Mouse (Mus musculus) heart, adult 2 months (tissue): ENCODE data around the gene Rab11fip5. TPM values are rescaled to one million over a fixed set of nuclear protein-coding genes. Genes with fewer than 3 reads are reported as not detected.
A peak's percentile ranks its signal among the peaks of the same experiment; 100 is the strongest.

Source experiments
- DNase-seq, 2 experiments: peaks; one replicate each; pipeline ENCODE4 v3.0.0; 2021
- H3K27ac ChIP-seq: fragments of 200-600 bp; 2 replicates; pipeline ENCODE4 v1.8.1; 2022
- H3K27me3 ChIP-seq: fragments of 200-500 bp; 2 replicates; pipeline ENCODE4 v1.6.1; 2012; ENCODE audit warnings: mild to moderate bottlenecking, low read length, inconsistent platforms, mixed read lengths; ENCODE audit not compliant: control insufficient read depth, insufficient read depth
- H3K36me3 ChIP-seq: fragments of 200-500 bp; 2 replicates; pipeline ENCODE4 v1.6.1; 2012; ENCODE audit warnings: low read length, inconsistent platforms; ENCODE audit not compliant: control insufficient read depth, insufficient read depth
- H3K4me1 ChIP-seq: fragments of 200-500 bp; 2 replicates; pipeline ENCODE4 v1.6.1; 2011; ENCODE audit warnings: low read length; ENCODE audit not compliant: control insufficient read depth, insufficient read depth
- H3K4me3 ChIP-seq: fragments of 200-600 bp; 2 replicates; pipeline ENCODE4 v1.8.1; 2022
- H3K79me2 ChIP-seq: fragments of 200-500 bp; replicated peaks from 2 replicates; pipeline ENCODE4 v1.6.1; 2012; ENCODE audit warnings: mild to moderate bottlenecking, inconsistent platforms, low read length, moderate library complexity, mixed read lengths; ENCODE audit not compliant: control insufficient read depth, insufficient read depth
- H3K9ac ChIP-seq: fragments of 200-500 bp; 2 replicates; pipeline ENCODE4 v1.6.1; 2012; ENCODE audit warnings: low read depth, mild to moderate bottlenecking, control low read depth, inconsistent platforms, low read length, mixed read lengths
- CTCF ChIP-seq: fragments of 200-600 bp; IDR thresholded peaks from 2 replicates; pipeline ENCODE4 v1.8.1; 2022; ENCODE audit warnings: antibody characterized with exemption, mild to moderate bottlenecking, moderate library complexity
- EP300 ChIP-seq: fragments of 200-500 bp; IDR thresholded peaks from 2 replicates; pipeline ENCODE4 v1.6.1; 2011; ENCODE audit warnings: low read depth, low read length, control low read depth; ENCODE audit not compliant: insufficient read depth
- POLR2A ChIP-seq: fragments of 200-500 bp; IDR thresholded peaks from 2 replicates; pipeline ENCODE4 v1.6.1; 2011; ENCODE audit warnings: mild to moderate bottlenecking, low read depth, low read length, control low read depth; ENCODE audit not compliant: insufficient read depth
- WGBS: fragments of 180-500 bp; shearing (Covaris S2); methylation state at CpG from one replicate; pipeline ENCODE4 v1.1.7; 2018; 5-methylcytosine and 5-hydroxymethylcytosine counted together
- intact Hi-C: fragments of 180-260 bp; cut with DNase I; formaldehyde crosslinking; loops from one replicate; pipeline ENCODE4 v1.15.1; 2025
- polyA plus RNA-seq: library from polyadenylated mRNA; depleted of rRNA; stranded (reverse); fragments of >200 nt; gene quantifications from 2 replicates; pipeline ENCODE4 v1.2.3, GENCODE M21; 2012
- total RNA-seq, 2 experiments: library from RNA; stranded (reverse); gene quantifications; 2 replicates each; pipeline ENCODE4 v1.2.3; 2021

Gene Rab11fip5
- total and polyA plus RNA-seq, 3 experiments: 41.6 to 73.9 (median 59.3) TPM

DNA sequence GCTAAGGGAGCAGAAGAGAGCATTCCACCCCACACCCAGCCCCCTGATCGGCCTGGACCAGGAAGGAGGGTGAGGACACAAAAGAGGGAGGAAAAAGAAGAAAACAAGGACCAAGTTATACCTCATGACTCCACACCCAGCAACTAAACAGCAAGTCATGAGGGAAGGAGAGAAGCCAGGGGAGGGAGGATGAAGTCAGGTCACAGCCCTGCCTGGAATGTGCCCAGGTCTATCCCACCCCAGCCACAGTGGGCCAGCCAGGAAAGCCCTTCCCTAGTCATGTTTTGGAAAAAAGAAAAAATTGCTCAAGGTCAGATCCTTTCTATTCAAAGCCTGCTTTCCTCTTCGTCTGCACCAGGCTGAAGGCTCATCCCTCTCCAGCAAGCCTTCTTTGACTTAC is 1.9 kb downstream of the Rab11fip5 start:
- Histone ChIP-seq H3K4me1 (peaks cover 42% of the 10 kb centered on the region), H3K9ac (peak overlapping the region; percentile 91), H3K27ac (peak overlapping the region; percentile 96), H3K79me2 (peaks cover 4% of the 10 kb centered on the region; the same call in 1 of the 2 replicates), H3K4me3 (peak overlapping the region; percentile 80), H3K36me3 (peaks cover 9% of the 10 kb centered on the region), H3K27me3 (no peaks in the 10 kb centered on the region)
- TF ChIP-seq EP300 (peak; percentile 47; the same call in 1 of the 2 replicates), POLR2A (0 out of 2 replicates have a peak, but pooled peaks have one; percentile 12), CTCF (no peak)
- intact Hi-C loops: no loop called here
- DNase-seq: peak in 1 of 2 experiments; percentile 66
- 4% methylated on average over 2 of the region's 2 CpGs for WGBS

DNA sequence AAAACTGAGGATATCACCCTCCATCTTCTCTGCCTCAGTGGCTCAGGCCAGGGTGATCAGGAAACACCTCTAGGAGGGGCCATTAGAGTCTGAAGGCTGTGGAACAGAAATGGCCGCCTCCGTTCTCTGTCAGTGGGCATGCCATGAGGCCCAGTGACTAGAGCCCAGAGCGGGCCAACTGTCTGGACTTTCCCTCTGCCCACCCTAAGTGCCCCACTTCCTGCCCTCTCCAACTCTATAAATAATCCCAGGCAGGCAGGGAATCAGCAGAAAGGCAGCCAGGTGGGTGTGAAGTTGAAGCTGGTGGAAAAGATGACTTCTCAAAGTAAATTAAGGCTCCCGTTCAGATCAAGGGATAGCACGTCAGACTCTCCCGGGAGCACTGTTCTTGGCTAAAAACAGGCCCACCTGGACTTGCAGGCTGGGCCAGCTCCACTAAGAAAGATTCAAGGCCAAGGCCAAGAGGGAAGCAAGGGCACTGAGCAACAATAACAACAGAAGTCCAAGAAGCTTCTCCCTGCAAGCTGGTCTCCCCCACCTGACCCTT is 2.5 kb downstream of the Rab11fip5 start:
- peaks cover 4% of the 10 kb centered on the region; the same call in 1 of the 2 replicates for H3K79me2 ChIP-seq
- no peaks in the 10 kb centered on the region for H3K27me3 ChIP-seq
- intact Hi-C loops: no loop called here
- 16% methylated on average over 6 of the region's 6 CpGs for WGBS
- peaks cover 14% of the 10 kb centered on the region for H3K36me3 ChIP-seq
- TF ChIP-seq POLR2A (no peak), EP300 (no peak), CTCF (no peak)
- peak; percentile 50 to 55 for DNase-seq
- peak overlapping the region; percentile 96 for H3K27ac ChIP-seq
- peak overlapping the region; percentile 80 for H3K4me3 ChIP-seq
- peak overlapping the region; percentile 91 for H3K9ac ChIP-seq
- peaks cover 47% of the 10 kb centered on the region for H3K4me1 ChIP-seq

DNA sequence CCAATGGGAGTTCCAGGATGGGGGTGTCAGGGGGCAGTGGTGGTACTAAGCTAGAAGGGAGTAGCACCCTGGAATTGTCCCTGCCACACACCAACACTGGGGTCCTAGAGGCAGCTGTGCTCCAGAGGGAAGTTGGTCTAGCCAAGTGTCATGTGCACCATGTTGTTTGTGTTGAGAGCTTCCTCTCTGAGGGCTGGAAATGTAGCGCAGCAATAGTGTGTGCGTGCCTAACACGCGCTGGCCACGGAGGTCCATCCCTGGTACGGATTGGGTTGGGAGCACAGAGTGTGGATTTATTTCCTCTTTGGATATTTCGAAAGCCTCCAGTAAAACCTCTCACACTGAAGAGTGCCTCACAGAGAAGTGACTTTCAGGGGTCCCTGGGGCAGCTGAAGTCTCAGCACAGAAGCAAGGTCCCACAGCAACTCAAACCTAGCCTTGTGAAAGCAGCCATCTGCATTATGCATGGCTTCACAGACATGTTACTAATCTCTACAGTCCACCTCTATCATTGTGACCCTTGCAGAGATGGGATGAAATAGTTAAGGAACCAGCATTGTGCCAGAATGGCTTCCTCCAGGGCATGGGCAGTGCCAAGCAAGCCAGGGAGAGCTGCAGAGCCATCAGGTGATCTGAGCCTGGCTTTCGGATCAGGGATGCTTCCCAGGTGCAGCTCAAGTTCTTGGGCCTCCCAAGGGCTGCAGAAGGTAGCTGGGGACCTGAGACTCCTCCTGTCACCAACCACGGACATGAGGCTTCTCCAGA is 3.6 kb downstream of the Rab11fip5 start:
- Histone ChIP-seq H3K27ac (peak overlapping the region; percentile 96), H3K27me3 (no peaks in the 10 kb centered on the region), H3K4me3 (no peak overlapping the region; the same call in 1 of the 2 replicates), H3K4me1 (peaks cover 55% of the 10 kb centered on the region), H3K79me2 (peaks cover 4% of the 10 kb centered on the region; the same call in 1 of the 2 replicates), H3K36me3 (peaks cover 23% of the 10 kb centered on the region), H3K9ac (no peak overlapping the region)
- WGBS: 80% methylated on average over 9 of the region's 9 CpGs
- intact Hi-C loops: no loop called here
- peak in 1 of 2 experiments; percentile 62 for DNase-seq
- TF ChIP-seq POLR2A: 0 out of 2 replicates have a peak, but pooled peaks have one; percentile 33
- TF ChIP-seq EP300: no peak

DNA sequence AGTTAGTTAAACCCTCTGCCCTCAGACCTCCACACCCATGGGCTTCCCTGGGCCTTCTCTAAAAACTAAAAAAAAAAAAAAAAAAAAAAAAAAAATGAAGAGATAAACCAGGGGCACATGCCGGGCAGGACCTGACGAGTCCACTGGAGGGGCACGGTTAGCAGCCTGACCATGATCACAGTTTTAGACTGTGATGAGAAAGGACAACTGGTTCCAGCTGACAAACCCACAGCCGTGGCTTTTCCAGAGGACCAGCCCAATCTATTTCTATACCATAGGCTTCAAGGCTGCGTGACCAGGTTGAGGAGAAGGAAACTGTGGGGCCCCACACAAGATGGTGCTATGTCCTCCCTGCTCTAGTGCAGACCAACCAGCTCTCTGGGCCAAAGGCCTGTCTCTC is 4.4 kb downstream of the Rab11fip5 start:
- no peak for TF ChIP-seq EP300
- TF ChIP-seq POLR2A: no peak
- TF ChIP-seq CTCF: no peak
- Histone ChIP-seq H3K4me1 (peaks cover 60% of the 10 kb centered on the region), H3K4me3 (no peak overlapping the region), H3K36me3 (peaks cover 26% of the 10 kb centered on the region), H3K27me3 (no peaks in the 10 kb centered on the region), H3K27ac (peak overlapping the region; percentile 96), H3K9ac (no peak overlapping the region), H3K79me2 (peaks cover 4% of the 10 kb centered on the region; the same call in 1 of the 2 replicates)
- intact Hi-C loops: no loop called here
- DNase-seq: no peak
- WGBS: 57% methylated on average over 5 of the region's 5 CpGs

DNA sequence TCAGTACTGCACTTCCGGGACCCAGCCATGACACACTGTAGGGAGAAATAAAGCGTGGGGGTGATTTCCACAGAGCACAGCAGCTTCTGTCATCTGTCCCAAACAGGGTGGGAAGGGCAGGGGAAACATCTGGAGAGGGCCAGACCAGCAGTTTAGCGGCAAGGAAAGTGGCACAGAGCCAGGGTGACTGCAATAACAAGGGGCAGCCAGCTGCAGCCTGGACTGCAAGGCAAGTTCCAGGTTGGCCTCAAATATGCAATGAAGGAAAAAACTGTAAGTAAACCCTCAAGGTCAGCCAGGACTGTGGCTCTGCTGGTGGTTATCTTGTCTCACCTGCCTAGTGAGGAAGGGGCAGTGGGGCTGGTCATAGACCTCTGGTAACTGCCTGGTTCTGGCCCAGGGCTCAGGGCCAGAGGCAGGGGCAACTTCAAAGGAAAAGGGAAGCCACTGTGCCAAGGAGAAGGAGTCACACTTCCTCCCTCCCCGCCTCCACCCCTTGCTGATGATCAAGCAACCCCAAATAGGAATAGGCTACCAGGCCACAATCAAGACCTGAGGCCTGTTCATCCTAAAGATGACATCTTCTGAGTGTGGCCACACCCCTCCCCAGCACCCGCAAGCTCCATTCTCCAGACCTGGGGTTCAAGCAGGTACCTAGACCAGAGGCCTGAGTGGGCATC is 5.1 kb downstream of the Rab11fip5 start:
- Histone ChIP-seq H3K4me1 (peaks cover 62% of the 10 kb centered on the region), H3K79me2 (peaks cover 4% of the 10 kb centered on the region; the same call in 1 of the 2 replicates), H3K27ac (peak overlapping the region; percentile 96), H3K9ac (no peak overlapping the region), H3K27me3 (no peaks in the 10 kb centered on the region), H3K36me3 (peaks cover 33% of the 10 kb centered on the region), H3K4me3 (no peak overlapping the region)
- intact Hi-C loops: no loop called here
- TF ChIP-seq CTCF (no peak), POLR2A (peak; percentile 42; the same call in 1 of the 2 replicates), EP300 (peak; percentile 82)
- peak; percentile 75 to 87 for DNase-seq
- 14% methylated on average over 5 of the region's 5 CpGs for WGBS
